Comparison of ENCODE assay signal across 8 mouse cellular contexts in genomic region chr16:5306588-5307248, GRCm38 (mm10). TPM values are rescaled to one million over a fixed set of nuclear protein-coding genes. Genes with fewer than 3 reads are reported as not detected.
DNase-seq lines count a peak whose midpoint lies in the region; ATAC-seq lines count a peak whose summit lies in the region.

No protein-coding gene starts in this region.

- peak overlapping the region; percentile 71 for H3K9ac ChIP-seq in forebrain, embryonic 16.5 days (replicated peaks; ENCODE audit: low read depth, low read length)
- peak overlapping the region; percentile 71 for H3K9ac ChIP-seq in neural tube, embryonic 15.5 days (replicated peaks)

- no peaks in the 10 kb centered on the region for H3K27me3 ChIP-seq in forebrain, embryonic 16.5 days (replicated peaks; ENCODE audit: control insufficient read depth, insufficient read depth, low read length)
- H3K27me3 ChIP-seq in neural tube, embryonic 15.5 days (replicated peaks): peaks cover 9% of the 10 kb centered on the region

- WGBS in forebrain, embryonic 16.5 days: 1% methylated on average over 36 of the region's 36 CpGs
- WGBS in neural tube, embryonic 15.5 days: 3% methylated on average over 36 of the region's 36 CpGs

- DNase-seq in ES-CJ7 (ENCODE audit: low read depth, low spot score): peak; percentile 72
- DNase-seq in cerebellum, adult 11-12 months: peak; percentile 70
- DNase-seq in heart, postnatal 36 days: peak; percentile 90 to 95
- peak; percentile 75 to 92 for DNase-seq in layer of hippocampus, adult 18-20 months (ENCODE audit: low spot score in 2 of 2)
- DNase-seq in lung, adult 18-20 months: peak; percentile 81 to 83
- DNase-seq in testis, postnatal 10 days (ENCODE audit: low spot score): peak; percentile 97

- no peaks in the 10 kb centered on the region for H3K36me3 ChIP-seq in forebrain, embryonic 16.5 days (ENCODE audit: control insufficient read depth, insufficient read depth)
- H3K36me3 ChIP-seq in neural tube, embryonic 15.5 days: no peaks in the 10 kb centered on the region

- 0 out of 2 replicates have a peak, but pooled peaks cover 2% of the 10 kb centered on the region for H3K9me3 ChIP-seq in forebrain, embryonic 16.5 days (ENCODE audit: control insufficient read depth, low read length)
- H3K9me3 ChIP-seq in neural tube, embryonic 15.5 days (replicated peaks): 0 out of 2 replicates have a peak, but pooled peaks cover 5% of the 10 kb centered on the region

- peak overlapping the region; percentile 91 for H3K4me2 ChIP-seq in forebrain, embryonic 16.5 days (ENCODE audit: low read length)
- H3K4me2 ChIP-seq in neural tube, embryonic 15.5 days: peak overlapping the region; percentile 97

- H3K4me1 ChIP-seq in forebrain, embryonic 16.5 days (replicated peaks; ENCODE audit: control insufficient read depth, insufficient read depth, low read length): peaks cover 6% of the 10 kb centered on the region
- peaks cover 11% of the 10 kb centered on the region for H3K4me1 ChIP-seq in neural tube, embryonic 15.5 days

- peak; percentile 91 for ATAC-seq in forebrain, embryonic 16.5 days
- ATAC-seq in neural tube, embryonic 15.5 days (ENCODE audit: low FRiP score): peak; percentile 88

- peak overlapping the region; percentile 54 for H3K4me3 ChIP-seq in forebrain, embryonic 16.5 days (replicated peaks; ENCODE audit: low read length)
- H3K4me3 ChIP-seq in neural tube, embryonic 15.5 days (replicated peaks): peak overlapping the region; percentile 52

- no peak overlapping the region for H3K27ac ChIP-seq in forebrain, embryonic 16.5 days (ENCODE audit: low read length)
- H3K27ac ChIP-seq in neural tube, embryonic 15.5 days (replicated peaks): no peak overlapping the region

- intact Hi-C loops in heart, postnatal 36 days (cut with DNase I): loop anchor here (1.0 to 10.0 kb wide), 3 partner anchors 100 to 1178 kb away; no protein-coding TSS in a partner anchor

RNA-seq across cellular contexts. Expression of gene Eef2kmt, which starts 50.9 kb away (rescaled TPM):
- polyA plus RNA-seq in forebrain, embryonic 16.5 days (2015; fragmentation: Nextera tagmentation; extraction: Ambion mirVana): 8.7 and 9.8 TPM in 2 replicates
- total RNA-seq in heart, postnatal 36 days (2021): 1 to 10 TPM; 8.5 to 9.0 TPM
- total RNA-seq in layer of hippocampus, adult 18-20 months (2021): 1 to 10 TPM; 5.1 to 5.9 TPM
- polyA plus RNA-seq in neural tube, embryonic 15.5 days (2015; fragmentation: Nextera tagmentation; extraction: Ambion mirVana): 6.7 and 13.1 TPM in 2 replicates
